Mouse (Mus musculus) T-helper 1 cell (primary cell): ENCODE data around the gene Macf1.

Experiments
- in situ Hi-C: fragments of 300-600 bp; cut with MboI, MseI; formaldehyde crosslinking; loops from one replicate; pipeline ENCODE4 v1.15.1; 2025; ENCODE audit warnings: high pct_unique_total_duplicates

Gene Macf1

DNA sequence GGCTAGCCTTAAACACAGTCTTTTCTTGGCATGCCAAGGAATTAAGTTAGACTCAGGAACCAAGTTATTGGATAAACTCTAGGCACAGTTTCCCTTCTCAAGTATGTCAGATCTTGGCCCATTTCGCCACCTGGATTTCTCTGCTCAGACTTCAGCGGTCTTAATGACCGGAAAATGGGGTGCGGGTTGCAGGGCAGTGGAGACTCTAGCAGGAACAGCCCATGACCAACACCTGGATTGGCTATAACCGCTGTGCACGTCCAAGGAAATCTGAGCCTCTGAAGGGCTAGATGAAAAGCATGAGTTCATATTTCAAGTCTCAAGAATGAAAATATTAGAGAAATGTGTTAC, 271.7 kb downstream of the Macf1 start:
- in situ Hi-C loops: loop anchor here (25.0 kb wide), 1 partner anchor 500 kb away; the partner anchor contains the start of genes 4930535I16Rik, Mycbp and Rragc

DNA sequence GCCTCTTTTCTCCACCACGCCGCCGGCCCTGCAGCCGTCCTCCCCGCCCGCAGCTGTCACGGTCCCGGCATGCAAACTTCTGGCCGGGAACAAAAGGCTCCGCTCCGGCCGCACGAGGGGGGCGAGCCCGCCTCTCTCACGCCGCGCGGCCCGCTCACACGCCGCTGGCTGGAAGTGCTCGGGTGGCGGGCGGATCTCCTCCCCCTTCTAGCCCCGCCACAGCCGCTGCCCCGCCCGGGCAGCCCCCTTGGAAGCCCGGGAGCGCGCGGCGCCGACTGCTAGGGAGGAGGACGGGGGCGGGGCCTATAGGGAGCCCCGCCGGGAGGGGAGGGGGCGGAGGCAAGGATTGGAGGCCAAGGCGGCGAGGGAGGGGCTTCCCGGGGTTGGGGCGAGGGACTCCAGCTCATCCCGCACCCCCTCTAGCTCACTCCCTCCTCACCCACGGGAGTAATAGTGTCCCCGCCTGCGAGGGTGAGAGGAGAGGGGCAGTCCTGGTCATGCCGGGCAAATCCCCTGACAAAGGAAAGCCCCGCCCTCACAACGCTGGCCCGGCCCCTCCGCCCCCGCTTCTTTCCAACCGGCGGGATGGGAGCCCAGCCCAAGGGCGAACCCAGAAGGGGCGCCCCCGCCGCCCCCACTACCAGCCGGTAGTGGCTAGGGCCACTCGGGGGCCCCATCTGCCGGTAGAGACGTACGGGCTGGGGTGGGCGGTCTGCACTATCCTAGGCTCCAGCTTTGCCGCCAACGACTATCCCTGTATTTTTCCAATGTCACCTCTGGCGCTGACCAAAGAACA, 272.2 kb downstream of the Macf1 start:
- in situ Hi-C loops: loop anchor here (25.0 kb wide), 1 partner anchor 500 kb away; the partner anchor contains the start of genes 4930535I16Rik, Mycbp and Rragc

DNA sequence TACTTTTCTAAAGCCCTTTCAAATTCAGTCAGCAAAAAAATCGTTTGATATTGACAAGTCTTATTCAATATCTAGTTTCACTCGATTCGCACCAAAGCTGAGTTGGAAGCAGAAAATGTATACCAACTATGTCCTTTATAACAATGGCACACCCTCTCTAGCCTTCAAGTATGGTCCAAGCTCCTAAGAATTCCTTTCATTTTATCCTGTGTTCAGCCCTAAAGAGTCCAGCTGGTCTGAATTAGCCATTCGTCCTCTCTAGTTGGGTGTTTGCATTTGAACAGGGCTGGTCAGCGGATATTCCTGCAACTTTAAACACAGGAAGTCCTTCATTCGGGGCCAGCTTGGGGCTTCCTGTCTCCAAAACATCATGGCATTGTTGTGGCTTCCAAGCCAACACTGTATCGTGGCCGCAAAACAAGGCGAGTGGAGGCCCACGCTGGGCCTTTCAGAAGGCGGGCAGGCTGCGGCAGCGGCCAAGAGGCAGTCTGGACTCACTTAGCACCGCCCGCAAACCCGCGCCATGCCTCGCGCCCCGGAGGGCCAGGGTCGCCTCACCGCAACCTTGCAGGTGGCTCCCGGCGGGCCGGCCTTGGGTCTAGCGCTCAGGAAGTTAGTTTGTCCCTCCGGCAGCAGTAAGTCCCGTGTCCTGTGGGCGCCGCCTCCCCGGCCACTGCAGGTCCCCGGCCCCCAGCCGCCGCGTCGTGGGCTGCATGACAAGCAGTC, 273.0 kb downstream of the Macf1 start:
- in situ Hi-C loops: loop anchor here (25.0 kb wide), 1 partner anchor 501 kb away; the partner anchor contains the start of genes 4930535I16Rik, Mycbp and Rragc

DNA sequence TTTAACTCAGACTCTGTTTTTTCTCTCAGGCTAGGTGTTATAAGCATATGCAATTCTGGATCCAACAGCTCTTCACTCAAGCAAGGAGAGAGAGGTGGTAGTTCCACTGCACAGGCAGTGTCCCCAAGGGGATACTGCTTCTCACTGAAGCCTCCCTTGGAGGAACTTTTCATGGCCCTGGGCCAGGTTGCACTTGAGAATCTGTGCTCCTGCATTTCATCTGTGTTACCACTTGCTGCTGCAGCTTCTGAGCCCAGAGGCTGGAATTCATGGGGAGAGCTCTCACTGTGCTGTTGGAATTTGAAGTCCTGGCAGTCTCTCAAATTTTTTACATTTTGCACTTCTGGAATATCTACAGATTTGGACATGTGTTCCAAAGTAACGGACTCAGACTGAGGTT, 274.4 kb downstream of the Macf1 start:
- in situ Hi-C loops: loop anchor here (25.0 kb wide), 1 partner anchor 503 kb away; the partner anchor contains the start of genes 4930535I16Rik, Mycbp and Rragc

DNA sequence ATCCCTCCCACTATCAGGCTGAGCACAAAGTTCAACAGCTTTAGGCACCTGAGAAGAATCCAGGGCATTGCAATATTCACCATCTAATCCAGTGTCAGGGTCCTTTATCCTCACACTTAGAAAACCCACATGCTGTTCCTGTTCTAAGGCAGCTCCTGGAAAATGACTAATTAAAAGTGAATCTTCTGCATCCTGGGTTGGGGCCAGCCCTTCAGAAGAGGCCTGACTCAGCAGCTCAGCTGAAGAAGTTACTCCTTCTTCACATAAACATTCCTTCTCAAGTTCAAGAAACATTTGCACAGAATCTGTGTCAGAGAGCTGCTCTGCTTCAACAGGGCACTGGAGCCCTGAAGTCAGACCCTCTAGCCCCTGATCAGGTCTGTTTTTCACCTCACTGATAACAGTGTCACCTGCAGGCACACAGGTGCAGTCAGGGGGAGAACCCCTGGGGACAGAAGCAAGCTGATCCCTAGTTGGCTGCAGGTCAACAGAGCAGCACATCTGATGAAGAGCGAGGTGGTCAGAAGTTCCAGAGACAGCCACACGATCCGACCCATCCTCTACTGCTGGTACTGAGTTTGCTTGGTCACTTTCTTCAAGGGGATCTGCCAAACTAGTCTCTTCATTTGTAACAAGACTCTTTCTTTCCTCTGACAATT, 275.0 kb downstream of the Macf1 start:
- in situ Hi-C loops: loop anchor here (25.0 kb wide), 1 partner anchor 503 kb away; the partner anchor contains the start of genes 4930535I16Rik, Mycbp and Rragc

DNA sequence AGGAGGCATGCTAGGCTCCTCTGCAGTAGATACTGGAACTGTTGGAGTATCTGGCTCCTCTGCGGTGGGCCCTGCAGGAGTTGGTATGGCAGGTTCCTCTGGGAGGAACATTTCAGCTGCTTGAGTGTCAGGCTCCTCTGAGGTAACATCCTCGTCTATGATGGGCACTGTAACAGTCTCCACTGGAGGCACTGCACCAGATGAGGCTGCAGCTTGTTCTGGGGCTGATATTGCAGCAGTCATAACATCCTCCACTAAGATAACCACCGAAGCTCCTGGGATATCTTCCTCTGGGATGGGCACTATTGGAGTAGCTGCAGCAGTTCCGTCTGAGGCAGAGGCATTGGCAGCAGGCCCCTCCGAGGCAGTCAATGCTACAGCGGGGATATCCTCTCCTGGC, 276.4 kb downstream of the Macf1 start:
- in situ Hi-C loops: loop anchor here (25.0 kb wide), 1 partner anchor 505 kb away; the partner anchor contains the start of genes 4930535I16Rik, Mycbp and Rragc

DNA sequence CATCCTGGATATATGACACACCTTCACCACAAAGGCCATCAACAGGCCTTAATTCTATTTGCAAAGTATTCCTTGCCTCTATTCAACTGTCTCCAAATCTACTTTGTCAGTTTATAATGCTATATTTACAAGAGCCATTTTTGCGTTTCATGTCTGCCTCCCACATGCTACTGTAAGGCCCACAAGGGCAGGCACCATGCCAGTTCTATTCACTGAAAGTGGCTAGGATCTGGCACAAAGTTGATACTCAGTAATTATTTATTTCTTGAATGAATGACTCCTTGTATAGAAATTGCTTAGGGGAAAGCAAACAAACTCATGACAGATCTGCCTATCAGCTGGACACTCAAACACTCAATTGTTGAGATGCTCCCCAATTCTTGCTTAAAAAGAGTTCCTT, 280.1 kb downstream of the Macf1 start:
- in situ Hi-C loops: loop anchor here (25.0 kb wide), 1 partner anchor 508 kb away; the partner anchor contains the start of genes 4930535I16Rik, Mycbp and Rragc

DNA sequence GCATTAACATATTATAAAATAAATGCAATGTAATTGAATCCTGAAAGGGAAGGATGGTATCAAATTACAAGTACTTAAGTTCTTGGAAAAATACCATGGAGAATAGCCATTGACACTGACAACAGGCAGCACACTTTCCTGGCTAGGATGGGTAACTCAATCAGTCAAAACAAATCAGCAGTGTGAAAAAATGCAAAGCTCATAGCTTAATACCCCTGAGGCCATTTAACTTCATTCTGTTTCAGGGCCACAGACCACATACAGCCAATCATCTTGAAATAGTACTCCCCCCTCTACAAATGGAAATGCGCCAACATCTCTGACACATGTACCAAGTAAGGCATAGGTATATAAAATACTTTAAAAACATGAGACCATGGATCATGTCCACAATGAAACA, 281.9 kb downstream of the Macf1 start:
- in situ Hi-C loops: loop anchor here (25.0 kb wide), 1 partner anchor 510 kb away; the partner anchor contains the start of genes 4930535I16Rik, Mycbp and Rragc

DNA sequence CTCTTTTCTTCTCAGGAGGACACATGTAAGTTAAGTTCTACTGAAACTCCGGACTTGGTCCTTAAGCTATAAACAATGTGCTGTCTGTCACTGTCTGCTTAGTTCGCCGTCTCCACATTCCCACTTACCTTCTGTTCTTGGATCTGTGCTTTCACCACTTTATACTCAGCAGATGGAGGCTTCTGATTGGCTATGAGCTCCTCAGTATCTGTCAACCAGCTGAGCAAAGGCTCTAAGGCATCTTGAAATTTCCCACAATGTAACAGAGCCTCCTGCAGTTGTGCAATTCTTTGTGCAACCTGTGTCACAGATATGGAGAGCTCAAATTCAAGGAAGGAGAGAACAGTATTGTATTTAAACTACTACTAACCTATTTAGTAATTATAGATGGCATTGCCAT, 282.9 kb downstream of the Macf1 start:
- in situ Hi-C loops: loop anchor here (25.0 kb wide), 1 partner anchor 511 kb away; the partner anchor contains the start of genes 4930535I16Rik, Mycbp and Rragc

DNA sequence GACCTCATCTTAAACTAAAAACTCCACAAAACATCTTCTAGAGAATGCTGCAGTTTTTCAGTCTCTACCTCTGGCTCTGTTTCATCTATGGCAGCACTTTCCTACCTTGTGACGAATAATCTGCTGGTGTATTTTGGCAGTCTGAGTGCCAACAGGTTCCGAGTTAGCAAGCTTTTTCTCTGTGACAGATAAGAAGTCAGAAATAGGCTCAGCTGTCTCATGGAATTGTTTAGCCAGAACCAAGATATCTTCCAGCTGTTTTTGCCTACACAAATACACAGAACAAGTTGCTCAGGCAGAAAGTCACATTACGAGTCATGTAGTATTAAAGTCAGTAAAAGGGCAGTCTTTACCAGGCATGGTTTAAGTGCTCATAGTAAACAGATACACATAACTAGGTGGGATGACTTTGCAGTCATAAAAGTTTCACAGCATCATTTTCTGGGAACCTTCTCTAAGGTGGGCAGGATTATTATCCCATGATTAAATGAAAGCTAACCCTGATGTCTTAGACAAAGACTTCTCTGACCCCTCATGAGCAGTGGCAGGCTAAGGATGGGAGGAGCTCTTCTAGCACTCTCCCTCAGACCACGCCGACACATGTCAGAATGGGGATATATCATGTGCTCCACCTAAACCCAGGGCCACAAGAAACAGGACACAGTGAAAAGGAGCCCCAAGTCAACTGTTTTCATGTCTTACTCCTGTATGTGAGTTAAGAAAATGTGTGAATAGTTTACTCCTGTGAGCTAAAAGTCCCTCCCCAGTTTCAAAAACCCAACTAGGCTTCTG, 286.3 kb downstream of the Macf1 start:
- in situ Hi-C loops: no loop called here

DNA sequence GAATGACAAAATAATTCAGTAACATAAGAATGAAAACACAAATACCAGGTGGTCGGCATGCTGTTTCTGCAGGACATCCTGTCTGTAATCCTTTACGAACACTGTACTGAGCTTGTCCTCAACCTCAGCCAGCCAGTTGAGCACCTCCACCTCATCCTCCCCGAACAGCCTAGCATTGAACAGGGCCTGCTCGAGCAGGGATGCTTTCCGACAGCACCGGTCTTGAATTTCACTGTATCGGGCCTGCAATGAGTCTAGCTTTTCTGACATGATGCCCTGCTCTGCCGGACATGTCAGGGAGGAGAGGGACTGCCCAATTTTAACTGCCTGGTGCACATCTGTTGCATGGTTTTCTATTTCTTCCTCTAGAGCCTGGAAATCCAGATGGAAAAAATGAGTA, 287.1 kb downstream of the Macf1 start:
- in situ Hi-C loops: no loop called here

DNA sequence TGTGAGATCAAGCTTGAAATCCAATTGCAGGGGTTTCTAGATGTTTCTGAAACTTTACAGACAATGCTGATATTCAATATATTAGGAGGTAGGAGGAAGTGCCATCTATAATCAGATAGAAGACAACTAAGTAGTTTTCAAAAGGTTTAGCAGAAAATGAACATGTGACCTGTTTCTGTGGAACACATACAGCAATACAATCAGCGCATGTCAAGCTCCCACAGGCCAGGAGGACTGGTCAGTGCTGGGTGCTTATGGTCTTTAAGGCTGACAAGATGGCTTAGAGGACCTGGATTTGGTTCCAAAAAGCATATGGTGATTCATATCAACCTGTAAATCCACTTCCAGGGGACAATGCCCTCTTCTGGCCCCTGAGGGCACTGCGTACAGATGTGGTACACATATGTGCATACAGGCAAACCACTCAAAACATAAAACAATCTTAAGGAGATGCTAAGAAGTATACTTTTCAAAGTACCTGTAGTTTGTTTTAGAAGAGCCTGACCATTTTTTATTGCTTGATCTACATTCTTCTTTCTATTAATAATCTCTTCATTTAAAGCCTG, 288.6 kb downstream of the Macf1 start:
- in situ Hi-C loops: no loop called here

DNA sequence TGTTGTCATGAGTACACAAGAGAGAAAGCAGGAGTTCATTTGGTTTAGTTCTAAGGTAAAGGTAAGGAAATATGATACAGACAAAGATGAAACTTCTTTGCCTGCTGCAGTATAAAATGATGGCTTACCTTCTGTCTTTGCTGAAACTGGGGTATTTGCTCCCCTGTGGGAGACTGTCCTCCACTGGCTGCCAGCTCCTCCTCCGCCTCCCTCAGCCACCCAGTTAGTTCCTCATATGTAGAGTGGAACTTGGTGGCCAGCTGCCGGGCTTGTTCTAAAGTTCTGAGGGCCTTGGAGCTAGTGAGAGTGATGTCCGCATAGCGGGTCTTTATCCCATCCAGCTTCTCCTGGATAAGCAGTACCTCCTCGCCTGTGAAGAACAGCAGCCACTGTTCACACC, 289.3 kb downstream of the Macf1 start:
- in situ Hi-C loops: no loop called here

DNA sequence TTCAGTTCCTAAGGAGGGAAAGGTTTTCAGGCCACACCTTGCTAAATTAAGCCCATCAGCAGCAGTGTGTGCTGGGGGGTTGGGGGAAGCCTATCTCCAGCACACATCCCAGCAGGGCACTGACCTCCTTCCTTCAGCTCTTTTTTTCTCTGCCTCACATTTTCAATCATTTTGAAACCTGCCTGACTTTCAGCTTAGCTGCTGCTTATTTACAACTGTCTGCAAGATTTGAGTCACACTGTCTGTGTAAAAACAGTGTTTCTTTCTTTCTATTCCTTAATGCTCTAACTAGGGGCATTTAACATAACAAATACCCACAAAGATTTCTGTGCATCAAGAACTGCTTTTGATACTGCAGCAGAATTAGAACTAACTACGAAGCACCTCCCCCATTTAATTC, 289.9 kb downstream of the Macf1 start:
- in situ Hi-C loops: no loop called here

DNA sequence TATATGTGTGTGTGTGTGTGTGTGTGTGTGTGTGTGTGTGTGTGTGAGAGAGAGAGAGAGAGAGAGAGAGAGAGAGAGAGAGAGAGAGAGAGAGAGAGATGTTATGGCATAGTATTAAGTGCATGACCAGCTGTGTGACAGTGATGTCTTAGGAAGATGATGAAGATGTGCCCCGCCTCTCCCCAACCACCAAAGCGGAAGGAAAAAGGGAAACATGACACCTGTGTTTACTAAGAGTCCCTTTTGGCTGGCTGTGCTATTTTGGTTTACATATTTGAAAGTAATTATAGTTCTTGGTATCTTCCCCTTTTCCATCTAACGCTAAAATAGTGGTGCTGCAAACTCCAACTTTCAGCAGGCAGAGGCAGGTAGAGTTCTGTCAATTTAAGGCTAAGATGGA, 291.2 kb downstream of the Macf1 start:
- in situ Hi-C loops: no loop called here

DNA sequence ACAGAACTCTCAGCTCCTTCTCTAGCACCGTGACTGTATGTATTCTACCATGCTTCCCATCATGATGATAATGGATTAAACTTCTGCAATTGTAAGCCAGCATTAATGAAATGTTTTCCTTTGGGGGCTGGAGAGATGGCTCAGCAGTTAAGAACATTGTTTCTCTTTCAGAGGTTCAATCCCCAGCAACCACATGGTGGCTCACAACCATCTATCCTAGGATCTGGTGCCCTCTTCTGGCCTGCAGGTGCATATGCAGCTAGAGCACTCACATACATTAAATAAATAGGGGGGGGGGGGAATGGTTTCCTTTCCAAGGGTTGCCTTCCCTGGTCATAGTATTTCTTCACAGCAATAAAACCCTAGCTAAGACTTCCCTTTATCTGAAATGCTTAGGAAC, 292.0 kb downstream of the Macf1 start:
- in situ Hi-C loops: no loop called here

DNA sequence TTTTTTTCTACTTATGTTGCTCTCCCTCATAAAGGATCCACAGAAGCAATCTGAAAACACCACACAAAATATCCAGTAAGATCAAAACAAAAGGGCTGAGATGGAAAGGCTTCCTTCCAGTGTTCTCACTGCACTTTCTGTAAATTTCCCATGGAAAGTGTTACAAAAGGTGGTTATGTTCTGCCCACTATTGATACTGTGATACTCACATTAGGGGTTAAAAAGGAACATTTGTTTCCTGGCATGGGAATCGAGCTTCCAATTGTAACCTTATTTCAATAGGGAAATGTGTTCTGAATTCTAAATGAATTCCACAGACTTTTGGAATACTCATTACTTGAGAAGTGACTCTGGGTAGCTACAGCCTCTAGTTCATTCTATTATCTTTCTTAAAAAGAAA, 299.1 kb downstream of the Macf1 start:
- in situ Hi-C loops: loop anchor here (10.0 kb wide), 1 partner anchor 110 kb away; no protein-coding TSS in a partner anchor

DNA sequence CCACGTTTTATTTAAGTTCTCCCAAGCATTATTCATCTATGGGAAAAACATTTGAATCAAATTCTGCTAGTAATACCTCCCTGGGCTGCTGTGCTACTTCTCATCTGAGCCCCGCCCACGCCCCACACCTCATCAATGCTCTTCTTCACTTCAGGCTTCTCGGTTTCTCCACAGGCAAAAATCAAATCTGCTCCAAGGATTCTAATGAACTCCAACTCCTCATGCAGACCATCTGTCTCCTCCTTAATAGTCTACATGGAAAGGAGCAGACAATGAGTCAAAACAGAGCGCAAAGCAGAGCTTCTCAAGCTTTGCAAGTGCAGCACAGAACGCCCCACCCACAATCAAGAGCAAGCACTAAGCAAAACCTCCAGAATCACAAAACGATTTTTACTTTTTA, 301.0 kb downstream of the Macf1 start:
- in situ Hi-C loops: loop anchor here (5.0 to 10.0 kb wide), 2 partner anchors 69 to 112 kb away; no protein-coding TSS in a partner anchor

DNA sequence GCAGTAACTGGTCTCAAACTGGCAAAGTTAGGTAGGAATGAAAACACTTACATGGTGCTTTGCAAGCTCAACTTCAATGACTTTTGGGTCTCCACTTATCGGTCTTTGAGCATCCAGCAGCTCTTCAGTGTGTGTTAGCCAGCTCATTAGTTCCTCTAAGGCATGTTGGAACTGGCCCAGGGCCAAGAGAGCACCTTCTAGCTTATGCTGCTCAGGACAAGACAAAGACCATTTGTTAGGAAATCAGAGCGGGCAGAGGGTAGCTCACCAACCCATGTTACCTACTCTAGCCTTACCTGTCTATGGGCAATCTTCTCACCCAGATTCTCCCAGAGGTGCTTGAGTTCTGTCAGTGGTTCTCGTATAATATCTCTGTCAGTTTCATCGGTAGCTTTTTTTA, 302.1 kb downstream of the Macf1 start:
- in situ Hi-C loops: loop anchor here (5.0 to 10.0 kb wide), 2 partner anchors 70 to 113 kb away; no protein-coding TSS in a partner anchor

DNA sequence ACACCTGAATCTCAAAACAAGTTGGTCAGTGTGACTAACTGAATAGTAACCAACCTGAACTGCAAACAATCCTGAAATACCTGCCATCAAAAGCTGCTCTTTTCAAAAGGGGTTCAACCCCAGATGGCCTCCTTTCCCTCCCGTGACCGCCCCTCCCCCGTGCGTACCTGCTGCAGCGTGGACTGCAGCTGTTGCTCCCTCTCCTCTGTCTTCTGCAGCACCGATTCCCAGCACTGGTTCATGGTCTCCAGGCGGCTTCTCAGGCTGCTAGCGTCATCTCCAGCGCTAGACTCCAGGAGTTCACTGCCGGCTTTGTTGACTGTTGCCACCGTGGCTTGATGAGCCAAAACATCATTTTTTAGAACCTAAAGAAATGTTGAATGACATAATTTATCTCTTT, 302.6 kb downstream of the Macf1 start:
- in situ Hi-C loops: loop anchor here (5.0 to 10.0 kb wide), 2 partner anchors 71 to 113 kb away; no protein-coding TSS in a partner anchor
